Mouse (Mus musculus): Measurements from ENCODE around the gene Klf2. TPM values are rescaled to one million over a fixed set of nuclear protein-coding genes. Genes with fewer than 3 reads are reported as not detected.

The Klf2 gene
- polyA plus RNA-seq (2016; fragmentation: Nextera tagmentation; extraction: Ambion mirVana) = 10.3 and 10.9 TPM in 2 replicates

DNA sequence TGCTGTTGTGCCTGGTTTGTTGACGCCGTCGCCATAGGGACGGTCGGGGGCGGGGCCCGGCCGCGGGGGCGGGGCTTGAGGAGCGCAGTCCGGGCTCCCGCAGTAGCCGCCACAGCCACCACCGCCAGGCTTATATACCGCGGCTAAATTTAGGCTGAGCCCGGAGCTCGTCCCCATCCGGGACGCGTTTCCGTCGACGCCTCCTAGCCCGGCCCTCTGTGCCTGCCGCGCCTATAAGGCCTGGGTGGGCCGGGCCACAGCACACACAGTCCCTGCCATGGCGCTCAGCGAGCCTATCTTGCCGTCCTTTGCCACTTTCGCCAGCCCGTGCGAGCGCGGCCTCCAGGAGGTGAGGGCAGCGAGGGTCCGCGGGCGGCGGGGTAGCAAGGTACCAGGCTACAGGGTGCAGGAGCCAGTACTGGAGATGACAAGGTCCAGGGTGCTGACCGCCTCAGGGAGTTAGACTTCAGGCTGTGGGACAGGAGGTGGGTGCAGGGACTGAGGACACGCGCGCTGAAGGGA lies at the start of gene Klf2:
TSS of gene Klf2 (plus strand) at position 233 of the 522 bp plus-strand sequence.
- WGBS = under 1% methylated on average over 46 of the region's 46 CpGs
- Histone ChIP-seq H3K27me3 (replicated peaks) (peaks cover 49% of the 10 kb centered on the region), H3K9ac (peak within 1 kb of the TSS; percentile 47), H3K36me3 (no peaks in the 10 kb centered on the region), H3K4me2 (replicated peaks) (peak within 1 kb of the TSS; percentile 82), H3K4me1 (peaks cover 17% of the 10 kb centered on the region), H3K9me3 (no peaks in the 10 kb centered on the region), H3K27ac (no peak within 1 kb of the TSS), H3K4me3 (peak within 1 kb of the TSS; percentile 43)
- peak; percentile 92 for ATAC-seq (ENCODE audit: low FRiP score, low read depth)

DNA sequence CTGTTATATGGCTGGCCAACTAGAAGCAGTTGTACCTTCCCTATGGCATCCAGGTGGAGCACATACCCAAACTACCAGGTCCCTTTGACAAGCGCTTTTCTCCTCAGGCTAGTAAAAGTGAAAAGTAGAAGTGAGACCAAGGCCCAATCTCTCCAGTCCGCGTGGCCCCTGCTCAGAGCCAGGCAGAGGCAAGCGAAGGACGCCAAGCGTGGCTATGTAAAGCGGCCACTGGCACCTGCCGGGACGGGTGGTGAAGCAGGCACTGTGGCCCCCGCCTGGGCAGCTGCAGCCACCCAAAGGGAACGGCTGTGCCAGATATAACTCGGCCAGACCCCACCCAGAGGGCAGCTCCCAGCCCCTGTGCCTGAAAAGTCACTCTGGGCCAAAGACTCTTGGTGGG lies 48.2 kb upstream of the Klf2 start:
- Histone ChIP-seq H3K27ac (no peak overlapping the region), H3K9me3 (no peaks in the 10 kb centered on the region), H3K27me3 (replicated peaks) (no peaks in the 10 kb centered on the region), H3K9ac (no peak overlapping the region), H3K36me3 (no peaks in the 10 kb centered on the region), H3K4me3 (no peak overlapping the region), H3K4me2 (replicated peaks) (no peak overlapping the region), H3K4me1 (no peaks in the 10 kb centered on the region)
- no peak for ATAC-seq (ENCODE audit: low FRiP score, low read depth)
- WGBS = 87% methylated on average over 12 of the region's 12 CpGs

DNA sequence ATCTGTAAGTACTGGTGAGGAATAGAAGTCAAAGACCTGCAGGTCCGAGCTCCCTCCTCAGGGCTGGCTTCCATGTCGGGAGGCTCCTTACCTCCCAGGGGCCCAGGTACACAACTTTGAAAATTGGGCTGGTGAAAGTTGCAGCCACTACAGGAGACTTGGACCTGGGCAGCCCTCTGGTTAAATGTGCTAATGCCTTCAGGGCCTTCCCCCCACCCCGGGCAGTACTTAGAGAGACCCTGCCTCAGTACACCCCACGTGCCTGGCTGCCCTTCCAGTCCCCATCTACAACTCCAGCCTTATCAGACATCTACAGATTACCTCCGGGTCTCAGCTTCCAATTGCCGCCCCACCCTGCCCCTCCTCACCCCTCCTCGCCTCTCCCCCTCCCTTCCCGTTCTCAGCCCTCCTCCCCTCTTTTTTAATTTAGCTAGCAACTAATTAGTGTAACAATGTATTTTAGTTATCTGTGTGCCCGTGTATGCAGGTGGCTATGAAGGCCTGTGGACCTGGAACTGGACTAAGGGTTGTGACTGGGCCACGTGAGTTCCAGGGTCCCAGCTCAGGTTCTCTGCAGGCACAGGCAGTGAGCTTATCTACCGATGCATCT lies 47.7 kb upstream of the Klf2 start:
- no peak overlapping the region for H3K27ac ChIP-seq
- 82% methylated on average over 11 of the region's 11 CpGs for WGBS

DNA sequence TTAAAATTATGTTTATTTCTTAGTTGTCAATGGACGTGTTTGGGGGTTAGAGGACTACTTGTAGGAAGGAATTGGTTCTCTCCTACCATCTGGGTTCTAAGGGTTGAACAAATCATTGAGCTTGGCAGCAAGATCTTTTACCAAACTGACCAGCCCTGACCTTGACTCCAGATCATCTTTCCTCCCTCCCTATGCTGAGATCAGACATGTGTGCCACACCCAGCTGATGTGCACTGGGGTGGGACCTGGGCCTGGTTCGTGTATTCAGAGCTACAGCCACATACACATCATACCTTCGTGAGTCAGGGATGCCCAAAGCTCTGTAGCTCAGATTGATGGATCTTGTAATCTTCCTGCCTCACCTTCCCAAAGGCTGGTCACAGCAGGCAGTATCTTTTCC lies 47.1 kb upstream of the Klf2 start:
- Histone ChIP-seq H3K9ac (no peak overlapping the region), H3K9me3 (no peaks in the 10 kb centered on the region), H3K4me2 (replicated peaks) (no peak overlapping the region), H3K4me1 (no peaks in the 10 kb centered on the region), H3K27me3 (replicated peaks) (no peaks in the 10 kb centered on the region), H3K27ac (no peak overlapping the region), H3K4me3 (no peak overlapping the region), H3K36me3 (no peaks in the 10 kb centered on the region)
- no peak for ATAC-seq (ENCODE audit: low FRiP score, low read depth)
- 74% methylated on average over 3 of the region's 3 CpGs for WGBS

More for the DNA sequence above, 47.7 kb upstream of the Klf2 start:
- no peak overlapping the region for H3K4me2 ChIP-seq (replicated peaks)
- no peaks in the 10 kb centered on the region for H3K9me3 ChIP-seq
- no peak overlapping the region for H3K9ac ChIP-seq
- no peaks in the 10 kb centered on the region for H3K27me3 ChIP-seq (replicated peaks)
- no peaks in the 10 kb centered on the region for H3K4me1 ChIP-seq
- ATAC-seq (ENCODE audit: low FRiP score, low read depth) = no peak
- no peak overlapping the region for H3K4me3 ChIP-seq
- no peaks in the 10 kb centered on the region for H3K36me3 ChIP-seq

DNA sequence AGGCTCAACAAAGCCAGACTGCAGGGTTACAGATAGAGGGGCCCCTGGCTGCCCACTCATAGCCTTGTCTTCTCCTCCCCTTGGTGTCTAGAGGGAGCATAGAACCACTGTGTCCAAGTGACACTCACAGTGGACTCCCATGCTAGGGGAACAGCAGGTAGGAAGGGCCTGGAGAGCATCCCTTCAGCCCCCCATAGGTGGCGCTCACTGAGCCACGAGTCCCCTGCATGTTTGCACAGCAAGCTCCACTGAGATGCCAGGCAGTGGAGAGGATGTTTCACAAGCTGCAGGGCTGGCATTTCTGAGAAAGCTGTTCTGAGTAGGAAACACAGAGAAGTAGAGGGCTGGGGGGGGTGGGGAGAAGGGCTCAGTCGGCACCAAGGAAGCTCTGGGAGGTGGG lies 46.5 kb upstream of the Klf2 start:
- H3K27me3 ChIP-seq (replicated peaks) = no peaks in the 10 kb centered on the region
- no peak overlapping the region for H3K4me3 ChIP-seq
- no peak overlapping the region for H3K4me2 ChIP-seq (replicated peaks)
- ATAC-seq (ENCODE audit: low FRiP score, low read depth) = 0 out of 2 replicates have a peak, but pooled peaks have one; percentile 13
- WGBS = 20% methylated on average over 3 of the region's 3 CpGs
- no peaks in the 10 kb centered on the region for H3K9me3 ChIP-seq
- no peaks in the 10 kb centered on the region for H3K36me3 ChIP-seq
- no peaks in the 10 kb centered on the region for H3K4me1 ChIP-seq
- H3K27ac ChIP-seq = no peak overlapping the region
- no peak overlapping the region for H3K9ac ChIP-seq

DNA sequence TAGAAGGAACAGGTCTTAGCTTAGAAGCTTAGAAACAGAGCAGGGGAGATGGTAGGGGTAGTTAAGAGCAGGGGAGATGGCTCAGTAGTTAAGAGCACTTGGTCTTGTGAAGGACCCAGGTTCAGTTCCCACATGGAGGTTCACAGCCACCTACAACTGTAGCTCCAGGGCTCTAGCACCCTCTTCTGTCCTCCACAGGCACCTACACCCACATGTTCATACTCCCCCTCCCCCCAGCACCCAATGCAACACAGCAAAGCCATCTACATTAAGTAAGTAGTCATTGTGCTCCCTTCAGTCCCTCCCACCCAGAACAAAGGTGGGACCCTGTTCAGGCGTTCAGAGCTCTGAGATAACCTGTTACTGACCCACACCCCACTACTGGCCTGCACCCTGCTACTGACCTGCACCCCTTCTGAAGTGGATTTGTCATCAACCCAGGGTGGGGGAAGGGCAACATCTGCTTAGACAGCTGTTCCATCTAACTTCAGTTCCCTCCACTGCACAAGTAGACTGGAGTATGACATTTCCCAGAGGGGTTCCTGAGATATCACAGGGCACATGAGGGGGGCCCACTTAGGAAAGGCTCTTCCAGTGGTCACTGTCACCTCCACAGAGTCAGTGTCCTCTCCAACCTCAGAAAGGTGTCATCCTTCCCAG lies 45.6 kb upstream of the Klf2 start:
- no peak overlapping the region for H3K4me3 ChIP-seq
- no peak overlapping the region for H3K9ac ChIP-seq
- ATAC-seq (ENCODE audit: low FRiP score, low read depth) = no peak
- H3K27ac ChIP-seq = no peak overlapping the region
- no peaks in the 10 kb centered on the region for H3K9me3 ChIP-seq
- H3K4me2 ChIP-seq (replicated peaks) = no peak overlapping the region
- no peaks in the 10 kb centered on the region for H3K27me3 ChIP-seq (replicated peaks)
- 65% methylated on average over 1 of the region's 1 CpGs for WGBS
- H3K4me1 ChIP-seq = no peaks in the 10 kb centered on the region
- H3K36me3 ChIP-seq = no peaks in the 10 kb centered on the region

GRCm38 (mm10) chr8:72273807-72274206 lies 45.0 kb upstream of the Klf2 start:
- Histone ChIP-seq H3K4me3 (no peak overlapping the region), H3K9ac (no peak overlapping the region), H3K4me1 (no peaks in the 10 kb centered on the region), H3K4me2 (replicated peaks) (no peak overlapping the region), H3K9me3 (no peaks in the 10 kb centered on the region), H3K27ac (no peak overlapping the region), H3K36me3 (no peaks in the 10 kb centered on the region), H3K27me3 (replicated peaks) (no peaks in the 10 kb centered on the region)
- 76% methylated on average over 5 of the region's 5 CpGs for WGBS
- no peak for ATAC-seq (ENCODE audit: low FRiP score, low read depth)

- H3K4me2 ChIP-seq (replicated peaks) = no peak overlapping the region
- H3K36me3 ChIP-seq = no peaks in the 10 kb centered on the region
- H3K27ac ChIP-seq = no peak overlapping the region
- no peak for ATAC-seq (ENCODE audit: low FRiP score, low read depth)
- H3K9ac ChIP-seq = no peak overlapping the region
- H3K4me3 ChIP-seq = no peak overlapping the region
- 86% methylated on average over 3 of the region's 3 CpGs for WGBS
- no peaks in the 10 kb centered on the region for H3K27me3 ChIP-seq (replicated peaks)
- no peaks in the 10 kb centered on the region for H3K4me1 ChIP-seq
- H3K9me3 ChIP-seq = no peaks in the 10 kb centered on the region
These were observed 41.6 kb upstream of the Klf2 start for GRCm38 (mm10) chr8:72277244-72277643.

- Histone ChIP-seq H3K27me3 (replicated peaks) (no peaks in the 10 kb centered on the region), H3K27ac (no peak overlapping the region), H3K9ac (no peak overlapping the region), H3K9me3 (no peaks in the 10 kb centered on the region), H3K4me2 (replicated peaks) (no peak overlapping the region), H3K36me3 (no peaks in the 10 kb centered on the region), H3K4me1 (no peaks in the 10 kb centered on the region), H3K4me3 (no peak overlapping the region)
- WGBS = 73% methylated on average over 7 of the region's 7 CpGs
- no peak for ATAC-seq (ENCODE audit: low FRiP score, low read depth)
These were observed 39.7 kb upstream of the Klf2 start for GRCm38 (mm10) chr8:72279151-72279550.

DNA sequence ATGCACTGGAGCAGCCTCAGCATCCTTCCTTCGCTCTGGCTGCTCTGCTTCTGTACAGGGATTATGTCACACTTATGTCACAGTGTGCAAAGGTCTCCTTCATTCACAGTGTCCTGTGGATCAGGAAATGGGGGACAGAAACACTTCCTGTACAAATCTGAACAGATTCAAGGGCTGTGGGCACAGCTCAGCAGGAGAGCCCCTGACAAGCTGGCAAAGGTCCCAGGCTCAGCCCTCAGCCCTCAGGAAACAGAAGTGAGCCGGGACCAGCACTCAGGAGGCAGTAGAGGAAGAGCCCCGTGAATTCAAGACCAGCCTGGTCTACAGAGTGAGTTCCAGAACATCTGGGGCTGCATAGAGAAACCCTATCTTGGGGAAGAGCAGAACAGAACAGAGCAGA lies 37.2 kb upstream of the Klf2 start:
- Histone ChIP-seq H3K4me1 (no peaks in the 10 kb centered on the region), H3K9me3 (no peaks in the 10 kb centered on the region), H3K27ac (no peak overlapping the region), H3K4me3 (no peak overlapping the region), H3K4me2 (replicated peaks) (no peak overlapping the region), H3K27me3 (replicated peaks) (no peaks in the 10 kb centered on the region), H3K36me3 (no peaks in the 10 kb centered on the region), H3K9ac (no peak overlapping the region)
- WGBS = 42% methylated on average over 3 of the region's 3 CpGs
- no peak for ATAC-seq (ENCODE audit: low FRiP score, low read depth)

GRCm38 (mm10) chr8:72285285-72285684 lies 33.5 kb upstream of the Klf2 start:
- ATAC-seq (ENCODE audit: low FRiP score, low read depth) = no peak
- Histone ChIP-seq H3K4me2 (replicated peaks) (no peak overlapping the region), H3K9ac (no peak overlapping the region), H3K4me1 (no peaks in the 10 kb centered on the region), H3K9me3 (no peaks in the 10 kb centered on the region), H3K36me3 (no peaks in the 10 kb centered on the region), H3K27me3 (replicated peaks) (no peaks in the 10 kb centered on the region), H3K4me3 (no peak overlapping the region), H3K27ac (no peak overlapping the region)
- 84% methylated on average over 4 of the region's 4 CpGs for WGBS

DNA sequence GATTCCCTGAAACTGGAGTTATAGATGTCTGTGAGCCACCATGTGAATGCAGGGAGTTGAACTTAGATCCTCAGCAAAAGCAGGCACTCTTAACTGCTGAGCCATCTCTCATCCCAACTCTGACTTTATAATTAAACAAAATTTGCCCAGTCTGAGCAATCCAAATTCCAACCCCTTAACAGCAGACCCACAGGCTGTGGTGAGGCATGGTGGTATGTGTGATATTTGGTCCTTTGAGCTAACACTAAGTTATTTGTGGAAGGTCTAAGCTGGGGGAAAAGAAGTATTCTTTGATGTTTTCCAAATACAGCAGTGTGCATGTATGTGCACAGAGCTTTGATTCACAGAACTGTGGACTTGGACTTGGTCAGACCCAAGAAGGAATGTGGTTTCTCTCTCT lies 29.8 kb upstream of the Klf2 start:
- Histone ChIP-seq H3K4me2 (replicated peaks) (no peak overlapping the region), H3K27me3 (replicated peaks) (no peaks in the 10 kb centered on the region)
- no peak for ATAC-seq (ENCODE audit: low FRiP score, low read depth)

DNA sequence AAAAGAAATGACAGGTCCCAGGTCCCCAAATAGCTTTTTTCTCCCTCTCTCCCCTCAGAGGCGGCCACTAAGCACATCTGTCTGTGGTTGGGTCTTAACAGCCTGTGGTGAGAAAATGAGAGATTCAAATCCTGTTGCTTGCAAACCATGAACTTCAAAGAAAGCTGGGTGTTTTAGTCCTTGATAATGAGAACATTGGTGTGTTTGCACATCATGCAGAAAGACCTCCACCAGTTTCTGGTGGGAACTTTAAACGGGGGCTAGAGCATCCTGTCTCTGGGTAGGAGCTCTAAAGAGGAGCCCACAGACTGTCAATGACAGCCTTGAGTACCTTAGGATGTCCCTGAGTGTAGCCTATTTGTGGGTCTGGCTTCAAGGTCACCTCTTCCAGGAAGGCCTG lies 27.7 kb upstream of the Klf2 start:
- WGBS = 85% methylated on average over 2 of the region's 2 CpGs
- no peak overlapping the region for H3K9ac ChIP-seq

More for the DNA sequence above, 29.8 kb upstream of the Klf2 start:
- no peak overlapping the region for H3K4me3 ChIP-seq
- no peaks in the 10 kb centered on the region for H3K9me3 ChIP-seq
- H3K9ac ChIP-seq = no peak overlapping the region
- no peak overlapping the region for H3K27ac ChIP-seq
- no peaks in the 10 kb centered on the region for H3K36me3 ChIP-seq
- no peaks in the 10 kb centered on the region for H3K4me1 ChIP-seq

More for the DNA sequence above, 27.7 kb upstream of the Klf2 start:
- Histone ChIP-seq H3K27me3 (replicated peaks) (no peaks in the 10 kb centered on the region), H3K4me1 (no peaks in the 10 kb centered on the region), H3K27ac (no peak overlapping the region), H3K4me3 (no peak overlapping the region), H3K36me3 (no peaks in the 10 kb centered on the region), H3K4me2 (replicated peaks) (no peak overlapping the region), H3K9me3 (no peaks in the 10 kb centered on the region)
- no peak for ATAC-seq (ENCODE audit: low FRiP score, low read depth)

Data from neural tube, embryonic 12.5 days (tissue).